Mouse (Mus musculus) bone marrow, adult 2 months (tissue): ENCODE results near the gene Gramd1b.

Experiments used
- CTCF ChIP-seq: fragments of 200-500 bp; IDR thresholded peaks from 2 replicates; pipeline ENCODE4 v1.5.1; 2011; ENCODE audit warnings: low read length, control low read depth; ENCODE audit not compliant: control insufficient read depth, insufficient read depth
- POLR2A ChIP-seq: fragments of 200-500 bp; IDR thresholded peaks from 2 replicates; pipeline ENCODE4 v1.6.1; 2011; ENCODE audit warnings: low read depth, mild to moderate bottlenecking, control low read depth, low read length, borderline replicate concordance; ENCODE audit not compliant: control insufficient read depth

DNA sequence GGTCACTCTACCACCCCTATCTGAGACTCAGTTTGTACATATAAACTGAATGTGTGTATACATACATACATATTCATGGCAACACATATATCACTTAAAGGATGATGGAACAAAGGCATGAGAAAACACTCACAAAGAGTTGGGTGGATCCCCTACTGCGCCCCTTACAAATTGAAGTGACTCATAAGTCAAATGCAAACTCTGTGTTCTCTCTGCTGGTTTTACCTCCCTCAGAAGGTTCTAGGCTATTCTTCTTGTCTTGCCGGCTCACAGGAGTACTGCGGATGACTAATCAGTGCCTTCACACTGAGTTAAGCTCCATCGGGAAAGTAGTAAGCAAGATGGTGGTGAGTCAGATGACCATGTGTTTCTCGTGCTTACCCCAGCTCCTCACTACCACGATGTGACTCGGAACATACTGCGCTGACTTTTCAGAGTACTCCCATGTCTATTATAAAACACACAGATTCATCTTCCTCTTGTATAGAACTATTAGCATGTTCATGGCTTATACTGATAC lies 182.4 kb downstream of the Gramd1b start:
- no peak for TF ChIP-seq POLR2A
- TF ChIP-seq CTCF = no peak
